Mouse (Mus musculus) common myeloid progenitor, adult 5-6 weeks (primary cell): ENCODE measurements around the gene Hells. TPM values are rescaled to one million over a fixed set of nuclear protein-coding genes. Genes with fewer than 3 reads are reported as not detected.

ENCODE experiments used
- ATAC-seq: replicated peaks from 2 replicates; pipeline ENCODE4 v1.8.0; 2016; ENCODE audit warnings: low read depth, mild to moderate bottlenecking, moderate TSS enrichment, inconsistent platforms; ENCODE audit not compliant: poor library complexity, severe bottlenecking
- total RNA-seq: library from RNA; stranded (forward); fragments of 200-1000, 187-1606 nt; gene quantifications from 2 replicates; pipeline ENCODE4 v1.2.3, GENCODE M21; 2017

The Hells gene
- total RNA-seq, 1 experiment from 2014 or later: 110 TPM

GRCm38 (mm10) chr19:39006715-39007114 is 76.0 kb downstream of the Hells start, which contains the start of gene Cyp2c55:
Cyp2c55 (plus strand) TSS chr19:39007019.
- no peak for ATAC-seq

Other genes with a start within 250 kb of the Hells start
- gene Noc3l, start 111.7 kb upstream of the Hells start, total RNA-seq: 47.9 and 48.9 TPM in 2 replicates
- 4.4 and 4.6 TPM in 2 replicates for gene Tbc1d12, start 94.3 kb upstream of the Hells start, total RNA-seq
- not detected in 2 replicates for gene Cyp2c55, start 76.1 kb downstream of the Hells start, total RNA-seq
- gene Cyp2c65, start 130.1 kb downstream of the Hells start, total RNA-seq: not detected in 2 replicates
- not detected in 2 replicates for gene Cyp2c66, start 183.0 kb downstream of the Hells start, total RNA-seq